Mouse (Mus musculus): ENCODE measurements at regions not wholly inside any gene's neighbourhood (a gene's known extent, or its start where the extent isn't known, plus 50 kb on each side); places are given as distances from the start of the nearest gene placed in this dataset.
A peak's percentile ranks its signal among the peaks of the same experiment; 100 is the strongest.
"Not testable (repeated sequence)": the region's sequence is repeated elsewhere in the genome, so short reads cannot be mapped to it uniquely, and the experiment has no call there.

DNA sequence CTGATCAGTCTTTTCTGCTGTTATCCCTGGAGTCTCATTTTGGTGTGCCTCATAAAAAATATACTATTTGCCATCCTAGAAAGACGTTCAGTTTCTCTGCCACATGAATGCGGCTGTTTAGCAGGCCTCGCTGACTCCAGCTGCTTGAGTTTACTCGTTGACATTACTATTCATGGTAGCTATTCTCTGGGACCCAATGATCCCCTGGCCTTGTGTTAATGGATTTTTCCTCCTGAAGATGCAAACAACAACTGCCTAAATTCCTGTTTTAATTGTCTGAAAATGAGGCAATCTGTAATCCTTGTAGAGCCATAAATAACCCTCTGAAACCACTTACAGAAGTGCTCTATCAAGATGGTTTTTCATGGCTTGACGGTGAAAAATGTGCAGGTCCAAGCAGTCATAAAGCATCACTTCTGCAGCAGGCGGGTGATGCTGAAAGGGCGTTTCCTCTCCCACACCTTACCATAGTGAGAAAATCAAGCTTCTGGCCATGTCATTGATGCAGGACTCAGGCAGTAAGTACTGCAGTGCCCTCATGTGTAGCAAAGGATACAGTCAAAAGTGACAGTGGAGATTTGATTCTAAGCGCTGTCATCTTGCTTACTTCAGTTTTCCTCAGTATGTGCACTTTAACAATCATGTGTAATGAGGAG lies 419.7 kb upstream of the Lrp1b start:
- DNase-seq (ENCODE audit: extremely low spot score in 1 of 2, low spot score in 1 of 2), result no peak

DNA sequence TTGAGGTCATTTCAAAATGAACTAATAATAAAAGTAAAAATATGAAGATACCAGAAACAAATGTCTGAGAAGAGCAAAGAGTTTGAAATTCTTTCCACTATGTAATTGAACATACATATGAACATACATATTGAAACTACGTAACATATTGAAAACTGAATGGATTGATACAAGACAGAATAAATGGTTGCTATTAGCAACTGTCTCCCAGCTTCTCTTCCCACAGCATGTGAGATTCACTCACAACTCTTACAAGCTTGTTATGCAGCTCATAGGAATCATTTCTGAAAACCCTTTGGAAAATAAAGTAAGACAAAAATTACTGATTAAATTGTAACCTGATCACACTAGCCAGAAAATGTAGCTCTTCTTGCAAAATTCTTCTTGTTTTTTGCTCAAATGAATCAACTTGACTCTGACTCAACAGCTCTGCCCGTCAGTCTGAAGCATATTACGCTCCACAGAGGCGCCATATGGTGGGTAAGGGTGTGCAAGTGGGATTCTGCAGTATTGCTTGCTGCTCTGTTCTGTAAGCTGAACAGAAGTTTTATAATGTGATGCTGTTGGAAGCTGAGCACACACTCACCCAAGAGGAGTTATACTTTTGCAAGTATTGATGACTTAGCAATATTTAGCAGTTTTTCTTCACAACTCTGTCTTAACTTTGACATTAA lies 444.3 kb upstream of the Lrp1b start:
- peak; percentile 14 to 29 for DNase-seq (ENCODE audit: extremely low spot score in 1 of 2, low spot score in 1 of 2)

DNA sequence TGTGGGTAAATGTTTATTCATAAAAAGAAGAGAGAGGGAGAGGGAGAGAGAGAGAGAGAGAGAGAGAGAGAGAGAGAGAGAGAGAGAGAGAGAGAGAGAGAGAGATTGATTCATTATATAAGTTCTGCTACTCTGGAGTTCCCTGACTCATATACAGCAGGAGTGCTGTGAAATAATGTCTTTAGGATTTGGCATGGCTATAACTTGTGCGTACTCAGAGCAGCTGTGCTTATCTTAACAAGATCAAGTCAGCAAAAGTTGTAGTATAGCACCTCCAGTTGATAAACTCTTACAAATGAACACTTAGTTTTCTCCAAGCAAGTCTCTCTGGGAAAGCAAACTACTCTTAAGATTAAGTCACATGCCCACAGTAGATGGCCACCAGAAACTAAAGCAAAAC lies 435.3 kb upstream of the Kynu start:
- DNase-seq (ENCODE audit: extremely low spot score in 1 of 2, low spot score in 1 of 2), result no peak

DNA sequence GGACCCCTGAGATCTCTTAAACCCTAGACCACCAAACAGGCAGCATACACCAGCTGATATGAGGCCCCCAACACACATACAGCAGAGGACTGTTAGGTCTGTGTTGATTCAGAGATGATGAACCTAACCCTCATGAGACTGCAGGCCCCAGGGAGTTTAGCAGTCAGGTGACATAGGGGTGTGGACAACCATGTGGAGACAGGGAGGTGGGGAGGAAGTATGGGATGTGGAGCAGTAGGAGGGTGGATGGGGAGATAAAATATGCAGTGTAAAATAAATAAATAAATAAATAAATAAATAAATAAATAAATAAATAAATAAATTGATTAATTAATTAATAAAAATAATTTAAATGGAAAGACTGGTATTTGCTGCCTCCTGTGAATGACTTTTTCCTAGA lies 401.6 kb upstream of the Kynu start:
- no peak for DNase-seq (ENCODE audit: extremely low spot score in 1 of 2, low spot score in 1 of 2)

DNA sequence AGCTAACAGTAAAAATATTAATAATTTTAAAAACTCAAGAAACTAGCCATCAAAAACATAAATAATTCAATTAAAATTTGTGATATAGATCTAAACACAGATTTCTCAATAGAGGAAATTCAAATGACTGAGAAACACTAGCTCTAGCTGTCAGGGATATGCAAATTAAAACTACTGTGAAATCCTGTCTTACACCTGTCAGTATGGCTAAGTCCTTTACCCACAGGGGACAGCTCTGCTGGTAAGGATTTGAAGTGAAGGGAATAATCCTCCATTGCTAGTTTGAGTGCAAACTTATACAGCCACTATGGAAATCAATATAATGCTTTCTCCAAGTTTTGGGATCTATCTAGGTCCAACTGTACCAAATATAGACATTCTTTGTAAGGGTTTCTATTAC lies 373.0 kb upstream of the Kynu start:
- DNase-seq (ENCODE audit: extremely low spot score in 1 of 2, low spot score in 1 of 2), result no peak

DNA sequence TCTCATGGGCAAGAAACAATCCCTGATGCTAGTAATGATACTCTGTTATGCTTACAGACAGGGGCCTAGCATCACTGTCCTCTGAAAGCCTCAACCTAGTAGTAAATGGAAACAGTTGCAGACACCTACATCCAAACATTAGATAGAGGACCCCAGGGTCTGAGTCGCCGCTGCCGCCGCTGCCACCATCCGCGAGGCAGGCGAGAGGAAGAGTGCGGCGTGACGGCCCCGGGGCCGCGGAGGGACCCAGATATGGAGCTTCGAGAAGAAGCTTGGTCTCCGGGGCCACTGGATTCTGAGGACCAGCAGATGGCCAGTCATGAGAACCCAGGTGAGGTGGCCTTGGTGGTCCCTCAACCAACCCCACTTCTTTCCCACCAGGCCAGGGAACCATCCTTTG lies 359.6 kb upstream of the Kynu start:
- not testable (repeated sequence) for DNase-seq (ENCODE audit: extremely low spot score in 1 of 2, low spot score in 1 of 2)

DNA sequence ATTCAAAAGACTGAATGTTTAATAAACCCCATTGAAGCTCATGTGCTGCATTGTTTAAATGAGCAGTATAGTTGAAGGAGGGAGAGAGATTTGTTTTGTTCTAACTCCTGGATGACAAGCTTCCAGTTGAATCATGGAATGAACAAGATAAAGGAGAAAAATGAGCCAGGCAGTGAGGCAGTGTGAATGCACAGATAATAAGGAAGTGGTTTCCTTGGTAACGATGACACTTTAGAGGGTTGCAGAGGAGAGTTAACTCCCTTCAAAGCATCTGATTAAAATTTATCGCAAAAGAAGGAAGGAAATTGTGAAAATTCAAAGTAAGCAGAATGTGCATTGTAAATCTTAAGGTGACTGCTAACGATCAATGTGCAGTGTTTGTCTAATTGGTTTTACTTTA lies 346.9 kb upstream of the Kynu start:
- no peak for DNase-seq (ENCODE audit: extremely low spot score in 1 of 2, low spot score in 1 of 2)

DNA sequence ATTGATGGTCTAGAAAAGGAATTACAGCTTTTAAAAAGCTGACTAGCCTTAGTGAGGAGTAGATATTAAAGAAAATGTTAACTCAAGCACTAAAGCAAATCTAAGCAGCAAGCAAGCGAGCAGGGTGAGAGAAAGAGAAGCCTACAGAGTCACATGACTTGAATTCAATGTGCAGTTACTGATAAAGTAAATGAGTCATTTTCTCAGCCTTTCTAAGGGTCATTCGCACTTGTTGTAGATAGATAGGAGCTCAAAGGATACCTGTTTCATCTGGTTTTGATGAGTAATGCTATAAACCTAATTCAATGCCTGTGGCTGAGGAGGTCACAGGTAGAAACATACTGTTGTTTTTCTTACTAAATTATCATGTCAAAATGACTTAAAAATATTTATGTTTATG lies 341.2 kb upstream of the Kynu start:
- DNase-seq (ENCODE audit: extremely low spot score in 1 of 2, low spot score in 1 of 2), result no peak

DNA sequence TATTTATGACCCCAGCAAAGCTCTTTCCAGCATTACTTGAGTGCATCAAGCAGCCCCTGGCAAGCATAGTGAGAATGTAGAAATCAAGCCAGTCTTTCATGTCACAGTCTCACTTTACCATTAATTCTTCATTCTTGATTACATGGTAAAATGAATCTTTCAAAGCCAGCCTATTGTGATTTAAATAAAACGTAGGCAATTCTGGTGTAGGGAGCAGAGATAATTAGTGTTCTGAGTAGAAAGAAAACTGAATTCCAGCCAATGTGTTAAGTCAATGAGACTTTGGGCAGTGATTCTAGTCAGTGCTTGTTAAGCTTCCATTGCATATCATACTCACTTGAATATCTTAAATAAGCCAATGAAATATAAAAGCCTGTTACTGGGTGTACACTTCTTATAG lies 338.0 kb upstream of the Kynu start:
- DNase-seq (ENCODE audit: extremely low spot score in 1 of 2, low spot score in 1 of 2), result no peak

DNA sequence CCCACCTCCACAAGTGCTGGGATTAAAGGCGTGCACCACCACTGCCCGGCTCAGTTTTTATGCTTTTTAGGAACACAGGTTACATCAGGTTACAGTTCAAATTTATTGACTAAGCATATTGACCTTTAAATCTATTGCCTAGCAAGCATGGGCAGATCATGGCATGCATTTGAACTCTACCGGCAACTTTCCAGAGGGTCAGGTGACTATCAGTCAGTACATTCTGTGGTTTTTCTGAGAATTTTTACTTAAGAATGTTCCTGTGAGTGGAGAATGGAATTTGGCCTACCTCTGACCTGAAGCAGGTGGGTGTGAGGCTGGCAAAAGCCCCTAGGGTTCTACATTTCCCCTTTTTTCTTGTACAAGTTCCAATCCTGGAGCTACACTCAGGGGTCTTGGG lies 332.4 kb upstream of the Kynu start:
- DNase-seq (ENCODE audit: extremely low spot score in 1 of 2, low spot score in 1 of 2), result no peak

DNA sequence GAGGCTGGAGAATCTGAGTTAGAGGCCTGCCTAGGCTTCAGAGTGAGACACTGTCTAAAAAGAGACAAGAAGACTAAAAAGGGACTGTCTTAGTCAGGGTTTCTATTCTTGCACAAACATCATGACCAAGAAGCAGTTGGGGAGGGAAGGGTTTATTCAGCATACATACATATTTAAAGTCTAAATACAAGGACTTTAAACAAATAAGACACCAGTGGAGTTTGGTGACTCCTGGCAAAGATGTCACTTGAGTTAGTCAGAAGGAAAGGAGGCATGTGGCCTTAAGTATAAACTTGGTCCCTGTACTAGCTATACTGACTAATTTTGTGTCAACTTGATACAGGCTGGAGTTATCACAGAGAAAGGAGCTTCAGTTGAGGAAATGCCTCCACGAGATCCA lies 330.4 kb upstream of the Kynu start:
- DNase-seq (ENCODE audit: extremely low spot score in 1 of 2, low spot score in 1 of 2), result not testable (repeated sequence)

DNA sequence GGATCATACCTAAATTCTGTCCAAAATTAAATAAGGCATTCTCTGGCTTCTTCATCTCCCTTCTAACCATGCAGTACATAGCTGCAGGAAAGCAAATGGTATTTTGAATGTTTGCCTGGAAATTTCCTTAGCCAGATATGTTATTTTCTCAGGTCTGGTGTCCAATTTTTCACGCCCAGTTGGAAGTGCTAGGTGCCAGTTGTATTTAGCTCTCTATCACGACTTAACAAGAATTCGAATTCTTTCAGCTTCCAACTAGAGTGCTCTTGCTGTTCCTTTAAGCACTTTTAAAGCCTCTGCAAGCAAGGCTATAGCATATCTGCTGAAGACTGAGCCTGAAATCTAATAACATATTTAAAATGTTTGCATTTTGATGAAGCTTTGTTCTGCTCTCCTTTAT lies 308.3 kb upstream of the Kynu start:
- DNase-seq (ENCODE audit: extremely low spot score in 1 of 2, low spot score in 1 of 2), result no peak

DNA sequence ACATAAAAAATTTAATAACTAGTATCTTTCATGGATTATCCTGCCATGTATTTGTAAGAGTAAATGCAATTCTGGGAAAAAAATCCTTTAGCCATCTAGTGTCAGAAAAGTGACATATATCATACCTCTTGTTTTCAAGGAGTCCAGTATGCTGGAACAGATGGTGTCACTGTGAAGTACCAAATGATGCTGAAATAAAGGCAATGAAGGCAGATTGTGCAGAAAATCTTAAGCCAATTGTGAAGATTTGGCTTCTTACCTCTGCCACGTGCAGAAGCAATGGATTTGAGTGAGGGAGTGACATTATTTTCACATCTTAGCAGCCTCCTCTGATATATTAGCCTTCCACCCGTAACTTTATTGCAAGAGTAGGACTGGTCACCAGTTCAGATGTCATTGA lies 306.5 kb upstream of the Kynu start:
- no peak for DNase-seq (ENCODE audit: extremely low spot score in 1 of 2, low spot score in 1 of 2)

DNA sequence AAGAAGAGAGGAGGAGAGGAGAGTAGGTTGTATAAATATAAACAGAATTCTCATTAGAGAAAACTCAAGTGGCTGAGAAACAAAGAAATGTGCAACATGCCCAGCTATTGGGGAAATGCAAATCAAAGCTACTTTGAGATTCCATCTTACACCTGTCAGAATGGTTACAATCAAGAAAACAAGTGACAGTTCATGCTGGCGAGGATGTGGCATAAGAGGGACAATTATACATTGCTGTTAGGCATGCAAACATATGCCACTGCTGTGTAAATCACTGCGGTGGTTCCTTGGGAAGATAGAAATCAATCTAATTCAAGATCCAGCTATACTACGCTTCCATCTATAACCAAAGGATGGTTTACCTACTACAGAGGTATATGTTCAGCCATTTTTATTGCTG lies 300.4 kb upstream of the Kynu start:
- DNase-seq (ENCODE audit: extremely low spot score in 1 of 2, low spot score in 1 of 2), result no peak

DNA sequence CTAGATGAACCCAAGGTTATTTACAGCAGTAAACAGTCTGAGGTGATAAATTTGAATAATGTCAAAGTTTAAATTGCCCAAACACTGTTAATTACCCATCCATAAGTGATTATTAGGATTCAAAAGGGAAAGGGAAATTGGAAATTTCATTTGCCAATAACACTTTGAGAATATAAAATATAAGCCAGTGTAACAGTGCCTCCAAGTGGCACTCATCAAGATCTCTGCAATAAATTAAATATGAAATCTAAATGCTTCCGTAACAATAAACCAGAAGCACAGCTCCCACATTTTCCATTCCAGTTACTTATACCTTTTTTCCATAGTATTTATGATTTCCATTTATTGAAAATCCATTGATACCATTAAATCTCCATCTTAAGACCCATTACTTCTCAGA lies 284.3 kb upstream of the Kynu start:
- no peak for DNase-seq (ENCODE audit: extremely low spot score in 1 of 2, low spot score in 1 of 2)

DNA sequence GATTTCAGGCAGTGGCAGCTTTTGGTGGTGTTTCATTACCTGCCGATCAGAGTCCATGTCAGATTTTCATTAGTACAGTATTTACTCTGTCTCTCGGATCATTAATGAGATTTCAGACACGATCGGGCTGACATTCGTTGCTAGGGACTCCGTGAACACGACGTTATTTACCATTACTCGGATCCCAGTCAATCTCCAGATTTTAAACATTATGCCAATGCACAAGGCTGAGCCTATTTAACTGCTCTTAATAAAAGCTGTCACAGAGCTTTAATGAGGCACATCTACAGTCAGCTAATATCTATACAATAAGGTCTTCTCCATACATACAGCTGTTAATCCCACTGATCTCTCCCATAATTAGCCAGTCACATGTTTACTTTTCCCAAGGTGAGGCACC lies 283.0 kb upstream of the Kynu start:
- DNase-seq (ENCODE audit: extremely low spot score in 1 of 2, low spot score in 1 of 2), result no peak

DNA sequence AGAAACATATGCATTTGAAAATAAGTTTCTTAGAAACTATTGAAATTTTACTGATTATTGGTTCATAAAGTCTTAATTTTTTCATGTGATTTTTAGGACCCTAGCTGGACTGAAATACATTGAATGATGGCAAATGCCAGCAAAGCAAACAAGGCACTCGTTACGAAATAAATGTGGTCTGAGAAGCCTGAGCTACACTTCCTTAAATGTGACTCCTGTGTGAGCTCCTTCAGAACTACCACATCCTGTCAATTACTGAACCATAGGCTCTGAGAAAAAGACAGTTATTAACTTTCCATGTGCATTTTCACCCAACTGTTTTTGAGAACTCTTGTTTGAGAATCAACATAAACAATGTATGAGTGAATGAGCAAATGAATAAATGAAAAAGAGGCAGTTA lies 281.1 kb upstream of the Kynu start:
- DNase-seq (ENCODE audit: extremely low spot score in 1 of 2, low spot score in 1 of 2), result no peak

DNA sequence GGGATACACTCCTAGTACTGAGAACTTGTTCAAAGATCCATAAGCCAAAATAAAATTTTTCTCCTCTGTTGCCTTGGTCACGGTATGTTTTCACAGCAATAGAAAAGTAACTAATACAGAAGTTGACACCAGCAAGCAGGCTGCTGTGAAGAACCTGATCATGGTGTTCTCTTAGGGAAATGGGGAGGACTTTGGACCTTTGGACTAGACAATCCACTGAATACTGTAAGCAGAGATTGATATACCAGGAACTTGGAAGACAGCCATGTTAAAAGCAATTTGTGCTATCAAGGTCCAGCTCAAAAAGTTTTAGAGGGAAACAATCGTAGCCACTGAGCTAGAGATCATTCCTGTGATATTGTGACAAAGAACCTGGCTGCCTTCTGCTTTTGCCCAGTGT lies 259.3 kb upstream of the Kynu start:
- DNase-seq (ENCODE audit: extremely low spot score in 1 of 2, low spot score in 1 of 2), result no peak

DNA sequence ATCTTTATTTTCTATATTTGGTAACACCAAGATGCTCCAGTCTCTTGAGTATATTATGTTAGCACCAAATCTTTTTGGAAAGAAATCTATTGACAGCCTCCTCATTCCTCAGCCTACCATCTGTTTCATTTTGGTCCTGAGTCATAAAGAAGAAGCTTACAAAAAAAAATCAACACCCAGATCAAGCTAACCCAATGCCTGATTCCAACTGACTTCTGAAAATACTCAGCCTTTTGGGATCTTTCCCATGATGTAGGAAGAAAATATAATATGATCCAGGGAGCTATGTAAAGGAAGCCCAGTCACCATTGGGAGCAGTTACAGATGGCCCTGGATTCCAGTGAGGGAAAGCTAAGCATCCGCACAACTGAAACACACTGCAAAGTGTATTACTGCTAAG lies 231.3 kb upstream of the Kynu start:
- no peak for DNase-seq (ENCODE audit: extremely low spot score in 1 of 2, low spot score in 1 of 2)

DNA sequence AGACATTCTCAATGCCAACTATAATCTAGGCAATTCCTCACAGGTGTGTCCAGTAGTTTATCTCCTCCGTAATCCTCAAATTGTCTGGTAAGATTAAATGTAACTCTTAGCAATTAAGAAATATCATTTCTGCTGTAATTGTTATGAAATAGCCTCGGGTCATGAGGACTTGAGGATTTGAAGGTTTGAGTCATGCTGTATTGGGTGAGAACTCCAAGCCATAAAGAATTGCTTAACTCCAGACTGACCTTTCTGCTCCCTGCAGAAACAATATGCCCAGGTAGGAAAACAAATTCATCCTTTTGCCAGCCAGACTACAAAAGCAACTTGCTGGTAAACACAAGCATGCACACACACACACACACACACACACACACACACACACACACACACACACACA lies 190.8 kb upstream of the Kynu start:
- DNase-seq (ENCODE audit: extremely low spot score in 1 of 2, low spot score in 1 of 2), result no peak

DNA sequence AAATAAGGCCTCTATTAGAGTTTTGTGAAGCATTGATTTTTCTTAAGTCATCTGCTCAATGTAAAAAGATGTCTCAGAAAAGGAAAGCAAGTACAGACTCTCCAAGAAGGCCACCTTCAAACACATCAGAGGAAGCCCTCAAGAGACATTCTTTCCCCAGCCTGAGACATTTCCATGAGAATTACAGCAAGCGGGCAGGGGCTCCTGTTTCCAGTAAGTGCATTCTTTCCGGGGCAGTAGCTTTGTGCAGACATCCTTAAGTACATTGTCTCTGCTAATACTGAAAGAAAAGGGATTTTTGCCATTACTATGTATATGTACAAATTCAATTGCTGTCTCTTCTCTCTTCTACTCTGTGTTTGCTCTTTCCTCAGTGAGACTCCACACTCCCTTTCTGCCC lies 189.3 kb upstream of the Kynu start:
- no peak for DNase-seq (ENCODE audit: extremely low spot score in 1 of 2, low spot score in 1 of 2)

DNA sequence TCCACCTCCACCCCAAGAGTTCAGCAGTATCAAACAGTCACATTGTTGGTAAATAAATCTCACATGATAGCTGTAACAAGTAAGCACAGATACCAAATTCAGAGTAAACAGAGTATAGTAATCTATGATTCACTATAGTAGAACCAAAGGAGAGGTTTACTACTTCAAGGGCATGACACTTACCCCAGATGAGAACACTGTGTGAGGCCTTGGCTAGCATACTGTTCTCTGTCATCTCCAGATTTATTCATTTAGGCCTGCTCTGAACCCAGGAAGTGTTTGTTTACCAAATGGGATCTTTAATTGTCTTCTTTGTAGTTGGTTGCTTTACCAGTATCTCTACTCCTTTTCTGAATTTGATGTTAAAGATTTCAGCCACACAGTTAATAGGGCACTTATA lies 151.8 kb upstream of the Kynu start:
- no peak for DNase-seq (ENCODE audit: extremely low spot score in 1 of 2, low spot score in 1 of 2)

Data from layer of hippocampus, postnatal 25 days (tissue).